Mouse (Mus musculus): ENCODE data around the gene Polg2. TPM values are rescaled to one million over a fixed set of nuclear protein-coding genes. Genes with fewer than 3 reads are reported as not detected.

The Polg2 gene
- polyA plus RNA-seq, 1 experiment from 2014 or later, result 7.8 TPM

DNA sequence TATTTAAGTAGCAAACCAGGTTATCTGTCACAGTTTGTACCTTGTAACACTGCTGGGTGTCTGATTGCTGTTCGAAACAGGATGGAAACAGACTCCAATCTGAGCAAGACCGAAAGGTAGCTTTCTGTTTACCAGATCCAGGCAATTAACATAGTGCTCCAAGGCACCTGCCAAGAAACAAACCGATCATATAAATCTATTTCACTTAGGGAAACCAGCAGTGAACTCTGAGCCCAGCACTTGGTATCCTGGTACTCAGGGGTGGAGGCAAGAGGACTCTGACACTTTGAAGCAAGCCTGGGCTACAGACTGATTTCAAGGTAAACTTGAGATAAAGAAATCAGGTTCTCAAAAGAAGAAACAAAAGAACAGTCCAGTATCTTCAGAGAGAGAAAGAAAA, 1.9 kb downstream of the Polg2 start:
- peaks cover 38% of the 10 kb centered on the region for H3K36me3 ChIP-seq (ENCODE audit: control insufficient read depth, insufficient read depth)
- no peaks in the 10 kb centered on the region for H3K9me3 ChIP-seq (replicated peaks; ENCODE audit: control insufficient read depth, low read length)
- H3K4me3 ChIP-seq (ENCODE audit: low read length), result no peak overlapping the region
- no peaks in the 10 kb centered on the region for H3K27me3 ChIP-seq (ENCODE audit: control insufficient read depth, insufficient read depth, low read length)
- no peak overlapping the region for H3K27ac ChIP-seq (ENCODE audit: low read length)
- WGBS, result 87% methylated on average over 3 of the region's 3 CpGs
- H3K9ac ChIP-seq (ENCODE audit: low read length), result no peak overlapping the region
- no peak for ATAC-seq (replicated peaks; ENCODE audit: extremely low read depth, insufficient read depth, low FRiP score)
- peaks cover 5% of the 10 kb centered on the region for H3K4me1 ChIP-seq (ENCODE audit: control insufficient read depth, insufficient read depth, low read length)
- H3K4me2 ChIP-seq (ENCODE audit: low read depth, low read length), result no peak overlapping the region

DNA sequence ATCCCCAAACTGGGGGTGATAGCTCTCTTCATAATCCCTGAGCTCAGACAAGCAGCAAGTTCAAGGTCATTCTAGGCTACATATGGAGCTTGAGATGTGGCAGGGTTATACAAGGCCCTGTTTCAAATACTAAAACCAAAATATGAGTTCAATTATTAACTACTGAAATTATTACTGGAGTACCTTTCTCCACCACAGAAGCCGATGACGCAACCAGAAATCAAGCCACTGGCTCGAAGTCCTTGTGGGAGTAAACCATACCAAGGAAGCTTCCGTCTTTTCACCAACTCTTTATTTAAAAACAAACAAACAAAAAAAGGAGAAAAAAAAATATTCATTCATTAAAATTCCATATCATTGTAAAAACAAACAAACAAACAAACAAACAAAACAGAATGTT, 2.4 kb downstream of the Polg2 start:
- H3K9me3 ChIP-seq (replicated peaks; ENCODE audit: control insufficient read depth, low read length), result no peaks in the 10 kb centered on the region
- no peaks in the 10 kb centered on the region for H3K27me3 ChIP-seq (ENCODE audit: control insufficient read depth, insufficient read depth, low read length)
- no peak for ATAC-seq (replicated peaks; ENCODE audit: extremely low read depth, insufficient read depth, low FRiP score)
- 91% methylated on average over 4 of the region's 4 CpGs for WGBS
- H3K27ac ChIP-seq (ENCODE audit: low read length), result no peak overlapping the region
- H3K4me2 ChIP-seq (ENCODE audit: low read depth, low read length), result no peak overlapping the region
- peaks cover 38% of the 10 kb centered on the region for H3K36me3 ChIP-seq (ENCODE audit: control insufficient read depth, insufficient read depth)
- H3K4me1 ChIP-seq (ENCODE audit: control insufficient read depth, insufficient read depth, low read length), result peaks cover 5% of the 10 kb centered on the region
- no peak overlapping the region for H3K9ac ChIP-seq (ENCODE audit: low read length)
- no peak overlapping the region for H3K4me3 ChIP-seq (ENCODE audit: low read length)

DNA sequence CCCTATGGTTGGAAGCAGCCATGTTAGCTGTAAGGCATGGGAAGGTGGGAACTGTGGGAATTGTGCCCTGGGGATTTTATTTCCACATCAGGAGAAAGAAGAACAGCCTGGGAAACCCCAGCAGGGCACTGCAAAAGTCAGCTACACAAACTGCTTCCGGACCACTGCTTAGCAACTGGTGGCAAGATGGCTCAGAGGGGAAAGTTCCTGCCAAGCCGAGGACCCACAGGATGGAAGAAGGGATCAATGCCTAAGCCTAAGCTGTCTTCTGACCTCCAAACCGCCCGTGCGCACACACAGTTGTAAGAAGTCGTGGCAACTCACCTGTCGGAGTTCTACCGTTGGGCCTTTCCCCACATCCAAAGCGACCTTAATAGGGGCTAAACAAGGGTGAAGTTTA, 6.3 kb downstream of the Polg2 start:
- H3K4me2 ChIP-seq (ENCODE audit: low read depth, low read length), result no peak overlapping the region
- H3K27ac ChIP-seq (ENCODE audit: low read length), result no peak overlapping the region
- no peaks in the 10 kb centered on the region; the same call in 1 of the 2 replicates for H3K9me3 ChIP-seq (replicated peaks; ENCODE audit: control insufficient read depth, low read length)
- H3K4me3 ChIP-seq (ENCODE audit: low read length), result no peak overlapping the region
- WGBS, result 96% methylated on average over 9 of the region's 9 CpGs
- H3K36me3 ChIP-seq (ENCODE audit: control insufficient read depth, insufficient read depth), result peaks cover 59% of the 10 kb centered on the region
- H3K9ac ChIP-seq (ENCODE audit: low read length), result no peak overlapping the region
- H3K27me3 ChIP-seq (ENCODE audit: control insufficient read depth, insufficient read depth, low read length), result no peaks in the 10 kb centered on the region
- ATAC-seq (replicated peaks; ENCODE audit: extremely low read depth, insufficient read depth, low FRiP score), result no peak
- H3K4me1 ChIP-seq (ENCODE audit: control insufficient read depth, insufficient read depth, low read length), result peaks cover 2% of the 10 kb centered on the region; the same call in 1 of the 2 replicates

DNA sequence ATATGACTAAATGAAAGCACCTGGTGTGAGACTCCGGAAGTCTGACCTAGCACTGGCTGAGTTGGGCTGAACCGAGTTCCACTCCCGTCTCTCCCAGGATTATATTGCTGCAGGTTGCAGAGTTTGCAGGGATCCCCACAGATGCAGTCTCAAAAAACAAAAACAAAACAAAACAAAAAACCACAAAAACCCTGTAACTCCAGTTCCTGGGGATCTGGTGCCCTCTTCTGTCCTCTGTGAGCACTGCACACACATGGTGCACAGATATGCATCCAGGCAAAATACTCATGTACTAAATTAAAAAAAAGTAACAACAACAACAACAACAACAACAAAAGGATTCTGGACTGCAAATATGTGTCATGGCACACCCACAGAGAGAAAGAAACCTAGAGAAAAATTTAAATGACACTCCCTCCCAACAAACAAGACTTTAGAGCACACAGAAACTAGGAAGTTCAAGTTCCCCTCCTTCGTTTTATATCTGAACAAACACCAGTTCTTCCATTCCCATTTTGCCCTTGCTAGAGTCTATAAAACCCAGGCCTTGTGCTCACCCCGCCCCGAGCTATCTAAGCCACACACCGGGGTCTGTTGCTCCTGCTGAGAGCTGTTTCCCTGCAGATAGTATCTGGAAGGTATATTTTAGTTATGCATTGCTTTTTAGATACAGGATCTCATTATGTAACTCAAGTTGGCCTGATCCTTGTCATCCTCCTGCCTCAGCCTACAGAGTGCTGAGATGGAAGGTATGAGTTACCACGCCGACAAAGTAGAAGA, 9.0 kb downstream of the Polg2 start:
- WGBS, result 96% methylated on average over 9 of the region's 9 CpGs
- Histone ChIP-seq H3K27me3 (ENCODE audit: control insufficient read depth, insufficient read depth, low read length) (no peaks in the 10 kb centered on the region), H3K36me3 (ENCODE audit: control insufficient read depth, insufficient read depth) (peaks cover 70% of the 10 kb centered on the region), H3K27ac (ENCODE audit: low read length) (no peak overlapping the region), H3K9ac (ENCODE audit: low read length) (no peak overlapping the region), H3K4me2 (ENCODE audit: low read depth, low read length) (no peak overlapping the region), H3K4me3 (ENCODE audit: low read length) (no peak overlapping the region), H3K4me1 (ENCODE audit: control insufficient read depth, insufficient read depth, low read length) (no peaks in the 10 kb centered on the region), H3K9me3 (replicated peaks; ENCODE audit: control insufficient read depth, low read length) (peaks cover 3% of the 10 kb centered on the region)
- no peak for ATAC-seq (replicated peaks; ENCODE audit: extremely low read depth, insufficient read depth, low FRiP score)

DNA sequence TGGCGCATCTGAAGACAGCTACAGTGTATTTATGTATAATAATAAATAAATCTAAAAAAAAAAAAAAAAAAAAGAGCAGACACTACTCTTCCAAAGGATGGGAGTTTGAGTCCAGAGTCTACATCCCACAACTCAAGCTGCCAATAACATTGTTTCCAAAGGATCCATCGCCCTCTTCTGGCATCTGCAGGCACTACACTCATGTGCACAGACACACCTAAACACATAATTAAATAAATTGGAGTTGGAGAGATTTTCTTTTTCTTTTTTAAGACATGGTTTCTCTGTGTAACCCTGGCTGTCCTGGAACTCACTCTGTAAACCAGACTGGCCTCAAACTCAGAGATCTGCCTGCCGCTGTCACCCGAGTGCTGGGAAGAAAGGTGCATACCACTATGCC, 11.8 kb downstream of the Polg2 start:
- Histone ChIP-seq H3K27me3 (ENCODE audit: control insufficient read depth, insufficient read depth, low read length) (no peaks in the 10 kb centered on the region), H3K36me3 (ENCODE audit: control insufficient read depth, insufficient read depth) (peaks cover 49% of the 10 kb centered on the region), H3K4me3 (ENCODE audit: low read length) (no peak overlapping the region), H3K4me2 (ENCODE audit: low read depth, low read length) (no peak overlapping the region), H3K9me3 (replicated peaks; ENCODE audit: control insufficient read depth, low read length) (peaks cover 3% of the 10 kb centered on the region), H3K4me1 (ENCODE audit: control insufficient read depth, insufficient read depth, low read length) (peaks cover 10% of the 10 kb centered on the region), H3K9ac (ENCODE audit: low read length) (no peak overlapping the region), H3K27ac (ENCODE audit: low read length) (no peak overlapping the region)
- WGBS, result 93% methylated on average over 4 of the region's 4 CpGs
- no peak for ATAC-seq (replicated peaks; ENCODE audit: extremely low read depth, insufficient read depth, low FRiP score)

DNA sequence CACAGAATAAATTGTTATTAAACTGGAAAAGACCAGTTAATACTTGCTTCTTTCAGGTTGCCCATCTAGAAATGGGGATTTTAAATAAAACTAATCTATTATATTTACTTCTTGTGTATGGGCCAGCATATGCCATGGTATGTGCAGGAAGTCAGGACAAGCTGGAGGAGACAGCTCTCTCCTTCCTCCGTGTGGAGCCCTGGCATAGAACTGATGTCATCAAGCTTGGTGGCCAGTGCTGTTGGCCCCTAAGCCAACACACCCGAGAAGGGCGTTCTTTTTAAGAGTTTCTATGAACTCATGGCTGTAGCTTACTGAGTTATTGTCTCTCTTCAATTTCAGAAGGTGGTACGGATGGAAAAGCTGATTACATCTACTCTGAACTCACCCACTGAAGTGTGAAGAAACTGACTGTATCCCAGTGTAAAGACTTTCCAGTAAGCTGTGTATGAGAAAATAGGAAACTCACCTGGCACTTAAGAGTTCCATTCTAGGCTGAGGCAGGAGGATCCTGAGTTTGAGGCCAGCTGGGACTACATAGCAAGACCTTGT, 12.7 kb downstream of the Polg2 start:
- Histone ChIP-seq H3K27me3 (ENCODE audit: control insufficient read depth, insufficient read depth, low read length) (no peaks in the 10 kb centered on the region), H3K4me1 (ENCODE audit: control insufficient read depth, insufficient read depth, low read length) (peaks cover 19% of the 10 kb centered on the region), H3K9ac (ENCODE audit: low read length) (no peak overlapping the region), H3K4me3 (ENCODE audit: low read length) (no peak overlapping the region), H3K27ac (ENCODE audit: low read length) (no peak overlapping the region), H3K9me3 (replicated peaks; ENCODE audit: control insufficient read depth, low read length) (peaks cover 3% of the 10 kb centered on the region), H3K4me2 (ENCODE audit: low read depth, low read length) (no peak overlapping the region), H3K36me3 (ENCODE audit: control insufficient read depth, insufficient read depth) (peaks cover 43% of the 10 kb centered on the region)
- no peak for ATAC-seq (replicated peaks; ENCODE audit: extremely low read depth, insufficient read depth, low FRiP score)
- WGBS, result 91% methylated on average over 4 of the region's 4 CpGs

DNA sequence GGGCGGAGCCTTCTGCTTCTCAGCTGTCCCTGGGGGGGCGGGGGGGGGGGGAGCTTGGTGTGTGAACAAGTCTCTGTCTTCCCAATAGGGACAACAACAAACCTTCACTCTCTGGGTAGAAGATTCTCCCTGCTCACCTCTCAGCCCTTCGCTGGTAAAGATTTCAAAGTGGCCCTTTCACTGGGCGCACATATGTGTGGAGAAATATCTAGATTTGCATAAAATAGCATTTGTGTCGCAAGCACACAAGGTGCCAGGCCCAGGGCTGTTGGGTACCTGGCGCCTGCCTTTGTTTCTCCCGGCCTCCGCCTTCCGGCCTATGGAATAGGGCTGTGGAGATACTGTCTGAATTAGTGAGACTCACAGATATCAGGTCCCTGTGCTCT, 16.5 kb downstream of the Polg2 start:
- 0 out of 2 replicates have a peak overlapping the region, but pooled peaks have one; percentile 31 for H3K9ac ChIP-seq (ENCODE audit: low read length)
- ATAC-seq (replicated peaks; ENCODE audit: extremely low read depth, insufficient read depth, low FRiP score), result no peak
- H3K4me2 ChIP-seq (ENCODE audit: low read depth, low read length), result 0 out of 2 replicates have a peak overlapping the region, but pooled peaks have one; percentile 1

DNA sequence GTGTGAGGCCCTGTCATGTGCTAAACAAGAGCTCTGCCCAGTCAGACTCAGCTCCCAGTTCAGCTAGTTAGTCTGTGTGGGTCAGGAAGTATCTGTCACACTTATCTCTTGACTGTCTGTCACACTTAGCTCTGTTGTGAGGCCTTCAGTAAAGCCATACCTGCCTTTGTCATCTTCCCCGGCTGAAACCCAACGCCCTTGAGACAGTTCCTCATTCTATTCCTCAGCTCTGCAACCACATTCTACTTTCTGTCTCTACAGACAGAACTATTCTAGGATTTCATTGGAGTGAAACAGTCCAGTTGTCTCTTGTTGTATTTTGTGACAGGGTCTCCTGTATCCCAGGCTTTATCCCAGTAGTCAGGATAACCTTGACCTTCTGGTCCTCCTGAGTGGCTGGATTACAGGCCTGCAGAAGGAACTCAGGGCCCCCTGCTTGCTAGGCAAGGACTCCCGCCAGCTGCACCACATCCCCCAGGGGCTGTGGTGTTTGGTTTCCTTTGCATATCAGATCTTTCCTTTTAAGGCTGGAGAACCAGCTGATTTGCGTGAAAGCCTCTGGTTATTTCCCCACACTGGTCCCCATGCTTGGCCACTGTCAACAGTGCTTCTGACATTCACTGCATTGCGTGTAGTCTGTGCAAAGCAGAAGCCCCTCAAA, 17.1 kb downstream of the Polg2 start:
- no peak overlapping the region for H3K4me3 ChIP-seq (ENCODE audit: low read length)
- ATAC-seq (replicated peaks; ENCODE audit: extremely low read depth, insufficient read depth, low FRiP score), result peak; percentile 63
- H3K27ac ChIP-seq (ENCODE audit: low read length), result peak overlapping the region; percentile 88
- no peaks in the 10 kb centered on the region for H3K27me3 ChIP-seq (ENCODE audit: control insufficient read depth, insufficient read depth, low read length)
- peaks cover 22% of the 10 kb centered on the region for H3K4me1 ChIP-seq (ENCODE audit: control insufficient read depth, insufficient read depth, low read length)
- peaks cover 9% of the 10 kb centered on the region for H3K36me3 ChIP-seq (ENCODE audit: control insufficient read depth, insufficient read depth)
- H3K4me2 ChIP-seq (ENCODE audit: low read depth, low read length), result no peak overlapping the region
- no peaks in the 10 kb centered on the region for H3K9me3 ChIP-seq (replicated peaks; ENCODE audit: control insufficient read depth, low read length)
- peak overlapping the region; percentile 31; the same call in 1 of the 2 replicates for H3K9ac ChIP-seq (ENCODE audit: low read length)
- 14% methylated on average over 5 of the region's 5 CpGs for WGBS

More for the DNA sequence above, 16.5 kb downstream of the Polg2 start:
- WGBS, result 58% methylated on average over 9 of the region's 9 CpGs
- H3K27ac ChIP-seq (ENCODE audit: low read length), result peak overlapping the region; percentile 88
- H3K36me3 ChIP-seq (ENCODE audit: control insufficient read depth, insufficient read depth), result peaks cover 13% of the 10 kb centered on the region
- H3K9me3 ChIP-seq (replicated peaks; ENCODE audit: control insufficient read depth, low read length), result peaks cover 3% of the 10 kb centered on the region
- H3K4me3 ChIP-seq (ENCODE audit: low read length), result no peak overlapping the region
- H3K4me1 ChIP-seq (ENCODE audit: control insufficient read depth, insufficient read depth, low read length), result peaks cover 22% of the 10 kb centered on the region
- no peaks in the 10 kb centered on the region for H3K27me3 ChIP-seq (ENCODE audit: control insufficient read depth, insufficient read depth, low read length)

DNA sequence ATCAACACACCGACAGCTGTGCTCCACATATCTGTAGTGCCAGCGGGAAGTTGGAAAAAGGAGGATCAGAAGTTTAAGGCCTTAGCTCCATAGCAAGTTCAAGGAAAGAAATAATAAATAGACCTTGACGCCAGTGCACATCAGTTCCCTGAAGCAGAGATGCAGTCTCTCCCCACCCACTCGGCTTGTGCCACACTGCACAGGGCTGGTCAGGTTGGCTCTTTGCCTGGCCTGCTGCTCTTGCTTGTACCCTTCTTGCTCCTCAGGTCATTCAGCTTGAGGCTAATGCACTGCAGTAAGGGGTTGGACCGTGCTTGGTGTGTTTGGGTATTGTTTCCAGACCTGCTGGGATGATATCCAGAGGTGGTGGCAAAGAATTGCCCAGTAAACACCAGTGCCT, 18.8 kb downstream of the Polg2 start:
- Histone ChIP-seq H3K4me2 (ENCODE audit: low read depth, low read length) (no peak overlapping the region), H3K9me3 (replicated peaks; ENCODE audit: control insufficient read depth, low read length) (no peaks in the 10 kb centered on the region), H3K36me3 (ENCODE audit: control insufficient read depth, insufficient read depth) (no peaks in the 10 kb centered on the region), H3K27ac (ENCODE audit: low read length) (no peak overlapping the region), H3K9ac (ENCODE audit: low read length) (no peak overlapping the region), H3K27me3 (ENCODE audit: control insufficient read depth, insufficient read depth, low read length) (no peaks in the 10 kb centered on the region), H3K4me3 (ENCODE audit: low read length) (no peak overlapping the region), H3K4me1 (ENCODE audit: control insufficient read depth, insufficient read depth, low read length) (peaks cover 22% of the 10 kb centered on the region)
- 81% methylated on average over 5 of the region's 5 CpGs for WGBS
- no peak for ATAC-seq (replicated peaks; ENCODE audit: extremely low read depth, insufficient read depth, low FRiP score)

Data from heart, embryonic 16.5 days (tissue).